Mouse (Mus musculus): Measurements from ENCODE around the gene Ppy. TPM values are rescaled to one million over a fixed set of nuclear protein-coding genes. Genes with fewer than 3 reads are reported as not detected.
A peak's percentile ranks its signal among the peaks of the same experiment; 100 is the strongest.

Gene Ppy
- polyA plus RNA-seq, 1 experiment = not detected

- H3K4me1 ChIP-seq (ENCODE audit: control insufficient read depth, insufficient read depth, insufficient read length, low read length) = 0 out of 2 replicates have a peak, but pooled peaks cover 2% of the 10 kb centered on the region
- peak overlapping the region; percentile 60 for H3K4me3 ChIP-seq (ENCODE audit: low read depth, low read length)
- H3K36me3 ChIP-seq (ENCODE audit: control insufficient read depth, insufficient read depth, low read length) = no peaks in the 10 kb centered on the region
- no peak for TF ChIP-seq POLR2A (IDR thresholded peaks at IDR 0.05; ENCODE audit: low read depth, low read length)
- peak; percentile 42; the same call in 1 of the 2 replicates for TF ChIP-seq CTCF (IDR thresholded peaks at IDR 0.05; ENCODE audit: extremely low read depth, insufficient read length, insufficient replicate concordance, low read depth, low read length)
- H3K27ac ChIP-seq (ENCODE audit: insufficient read depth, low read depth, low read length) = no peak overlapping the region
- 1% methylated on average over 20 of the region's 20 CpGs for WGBS
- 0 out of 2 replicates have a peak, but pooled peaks cover 3% of the 10 kb centered on the region for H3K27me3 ChIP-seq (ENCODE audit: control insufficient read depth, insufficient read depth, low read length)
Measured at GRCm38 (mm10) chr11:102089088-102089808, 11.9 kb downstream of the Ppy start.

GRCm38 (mm10) chr11:102087931-102088898, 12.9 kb downstream of the Ppy start, which contains the start of gene Mpp2:
Mpp2 (minus strand) TSS chr11:102088515.
- Histone ChIP-seq H3K27me3 (ENCODE audit: control insufficient read depth, insufficient read depth, low read length) (0 out of 2 replicates have a peak, but pooled peaks cover 3% of the 10 kb centered on the region), H3K27ac (ENCODE audit: insufficient read depth, low read depth, low read length) (no peak within 1 kb of the TSS), H3K4me1 (ENCODE audit: control insufficient read depth, insufficient read depth, insufficient read length, low read length) (0 out of 2 replicates have a peak, but pooled peaks cover 2% of the 10 kb centered on the region), H3K4me3 (ENCODE audit: low read depth, low read length) (peak within 1 kb of the TSS; percentile 60), H3K36me3 (ENCODE audit: control insufficient read depth, insufficient read depth, low read length) (no peaks in the 10 kb centered on the region)
- WGBS = under 1% methylated on average over 49 of the region's 49 CpGs
- TF ChIP-seq POLR2A (IDR thresholded peaks at IDR 0.05; ENCODE audit: low read depth, low read length) = no peak
- TF ChIP-seq CTCF (IDR thresholded peaks at IDR 0.05; ENCODE audit: extremely low read depth, insufficient read length, insufficient replicate concordance, low read depth, low read length) = no peak

GRCm38 (mm10) chr11:102087081-102087751, 13.9 kb downstream of the Ppy start:
- Histone ChIP-seq H3K27ac (ENCODE audit: insufficient read depth, low read depth, low read length) (no peak overlapping the region), H3K4me3 (ENCODE audit: low read depth, low read length) (peak overlapping the region; percentile 60), H3K27me3 (ENCODE audit: control insufficient read depth, insufficient read depth, low read length) (0 out of 2 replicates have a peak, but pooled peaks cover 3% of the 10 kb centered on the region), H3K4me1 (ENCODE audit: control insufficient read depth, insufficient read depth, insufficient read length, low read length) (peaks cover 5% of the 10 kb centered on the region), H3K36me3 (ENCODE audit: control insufficient read depth, insufficient read depth, low read length) (no peaks in the 10 kb centered on the region)
- TF ChIP-seq POLR2A (IDR thresholded peaks at IDR 0.05; ENCODE audit: low read depth, low read length) = peak; percentile 34; the same call in 1 of the 2 replicates
- TF ChIP-seq CTCF (IDR thresholded peaks at IDR 0.05; ENCODE audit: extremely low read depth, insufficient read length, insufficient replicate concordance, low read depth, low read length) = no peak
- under 1% methylated on average over 39 of the region's 39 CpGs for WGBS

GRCm38 (mm10) chr11:102086331-102086730, 14.8 kb downstream of the Ppy start:
- TF ChIP-seq CTCF (IDR thresholded peaks at IDR 0.05; ENCODE audit: extremely low read depth, insufficient read length, insufficient replicate concordance, low read depth, low read length) = no peak
- TF ChIP-seq POLR2A (IDR thresholded peaks at IDR 0.05; ENCODE audit: low read depth, low read length) = no peak
- Histone ChIP-seq H3K36me3 (ENCODE audit: control insufficient read depth, insufficient read depth, low read length) (no peaks in the 10 kb centered on the region), H3K4me3 (ENCODE audit: low read depth, low read length) (no peak overlapping the region), H3K4me1 (ENCODE audit: control insufficient read depth, insufficient read depth, insufficient read length, low read length) (peaks cover 6% of the 10 kb centered on the region), H3K27me3 (ENCODE audit: control insufficient read depth, insufficient read depth, low read length) (no peaks in the 10 kb centered on the region), H3K27ac (ENCODE audit: insufficient read depth, low read depth, low read length) (no peak overlapping the region)
- WGBS = 24% methylated on average over 3 of the region's 3 CpGs

- WGBS = 86% methylated on average over 7 of the region's 7 CpGs
- H3K27ac ChIP-seq (ENCODE audit: insufficient read depth, low read depth, low read length) = no peak overlapping the region
Measured at GRCm38 (mm10) chr11:102084159-102084558, 17.0 kb downstream of the Ppy start.

GRCm38 (mm10) chr11:102083193-102083592, 17.9 kb downstream of the Ppy start:
- TF ChIP-seq POLR2A (IDR thresholded peaks at IDR 0.05; ENCODE audit: low read depth, low read length) (no peak), CTCF (IDR thresholded peaks at IDR 0.05; ENCODE audit: extremely low read depth, insufficient read length, insufficient replicate concordance, low read depth, low read length) (no peak)
- H3K27me3 ChIP-seq (ENCODE audit: control insufficient read depth, insufficient read depth, low read length) = no peaks in the 10 kb centered on the region
- 46% methylated on average over 4 of the region's 4 CpGs for WGBS
- H3K4me1 ChIP-seq (ENCODE audit: control insufficient read depth, insufficient read depth, insufficient read length, low read length) = peaks cover 6% of the 10 kb centered on the region
- no peak overlapping the region for H3K4me3 ChIP-seq (ENCODE audit: low read depth, low read length)
- H3K36me3 ChIP-seq (ENCODE audit: control insufficient read depth, insufficient read depth, low read length) = no peaks in the 10 kb centered on the region
- H3K27ac ChIP-seq (ENCODE audit: insufficient read depth, low read depth, low read length) = no peak overlapping the region

More at GRCm38 (mm10) chr11:102084159-102084558, 17.0 kb downstream of the Ppy start:
- H3K4me1 ChIP-seq (ENCODE audit: control insufficient read depth, insufficient read depth, insufficient read length, low read length) = peaks cover 6% of the 10 kb centered on the region
- no peaks in the 10 kb centered on the region for H3K36me3 ChIP-seq (ENCODE audit: control insufficient read depth, insufficient read depth, low read length)
- no peaks in the 10 kb centered on the region for H3K27me3 ChIP-seq (ENCODE audit: control insufficient read depth, insufficient read depth, low read length)
- TF ChIP-seq CTCF (IDR thresholded peaks at IDR 0.05; ENCODE audit: extremely low read depth, insufficient read length, insufficient replicate concordance, low read depth, low read length) (no peak), POLR2A (IDR thresholded peaks at IDR 0.05; ENCODE audit: low read depth, low read length) (no peak)
- no peak overlapping the region for H3K4me3 ChIP-seq (ENCODE audit: low read depth, low read length)
